Mouse (Mus musculus): Measurements from ENCODE around the gene Midn.
A peak's percentile ranks its signal among the peaks of the same experiment; 100 is the strongest.
"Not testable (repeated sequence)": the region's sequence is repeated elsewhere in the genome, so short reads cannot be mapped to it uniquely, and the experiment has no call there.

Midn gene

DNA sequence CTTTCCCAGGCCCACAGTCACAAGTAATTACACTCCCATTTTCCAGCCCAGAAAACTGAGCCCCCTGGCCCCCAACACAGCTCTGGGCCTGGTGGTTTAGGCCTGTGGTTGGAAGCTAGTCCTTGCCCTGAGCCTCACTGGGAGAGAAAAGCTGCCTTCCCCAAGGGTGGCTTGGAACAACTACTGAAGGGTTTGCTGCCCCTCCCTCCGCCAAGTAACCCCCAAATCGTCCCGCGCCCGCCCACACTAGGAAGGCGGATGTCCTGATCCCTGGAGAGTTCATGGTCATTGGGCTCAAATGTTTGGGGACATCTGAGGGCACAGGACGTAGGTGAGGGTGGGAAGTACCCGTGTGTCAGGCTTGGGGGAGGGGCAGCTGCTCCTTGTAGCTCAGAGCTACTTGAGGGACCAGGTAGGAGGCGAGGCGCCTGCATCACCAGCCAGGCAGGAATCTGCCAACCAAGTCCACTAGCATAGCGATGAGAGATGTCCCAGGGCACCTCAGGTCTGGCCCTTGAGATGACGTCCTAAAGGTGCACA is 11.0 kb downstream of the Midn start:
- no peak for DNase-seq

DNA sequence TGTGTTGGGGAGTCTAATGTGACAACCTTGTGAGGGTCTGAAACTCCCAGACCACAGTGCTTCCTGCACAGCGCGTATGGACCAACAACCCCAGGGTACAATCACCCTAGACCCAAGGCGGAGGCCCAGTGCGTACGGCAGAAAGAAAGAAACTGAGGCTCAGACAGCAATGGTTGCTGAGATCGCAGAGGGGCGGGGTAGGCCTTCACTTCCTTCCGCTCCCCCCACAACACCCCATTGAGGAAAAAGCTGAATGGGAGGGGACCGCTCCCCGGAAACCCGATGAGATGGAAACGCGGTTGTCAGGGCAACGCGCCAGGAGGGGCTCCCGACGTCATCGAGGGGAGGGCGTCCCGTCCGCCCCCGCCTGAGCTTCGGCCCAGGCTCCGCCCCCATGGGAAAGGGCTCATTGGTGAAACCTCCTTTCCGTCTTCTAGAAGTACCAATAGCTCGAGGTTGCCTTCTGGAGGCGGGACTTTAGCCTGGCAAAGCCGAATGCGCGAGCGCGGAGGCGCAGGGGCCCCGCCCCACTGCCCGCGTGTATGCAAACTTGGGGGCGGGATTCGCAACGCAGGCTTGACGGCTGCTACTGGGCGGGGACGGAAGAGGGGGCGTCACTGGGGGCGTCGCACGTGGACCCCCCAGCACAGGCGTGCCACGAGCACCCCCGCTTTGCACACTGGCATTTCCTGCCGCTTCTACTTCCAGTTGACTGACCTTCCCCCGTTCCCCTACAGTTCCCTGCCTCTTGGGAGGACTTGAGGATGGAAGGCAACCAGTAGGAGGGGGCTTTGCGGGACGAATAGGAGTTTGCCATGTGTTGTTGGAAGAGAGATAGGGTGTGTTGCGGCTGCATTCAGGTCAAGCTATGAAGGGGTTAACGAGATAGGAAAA is 11.7 kb downstream of the Midn start:
- peak; percentile 97 for DNase-seq

DNA sequence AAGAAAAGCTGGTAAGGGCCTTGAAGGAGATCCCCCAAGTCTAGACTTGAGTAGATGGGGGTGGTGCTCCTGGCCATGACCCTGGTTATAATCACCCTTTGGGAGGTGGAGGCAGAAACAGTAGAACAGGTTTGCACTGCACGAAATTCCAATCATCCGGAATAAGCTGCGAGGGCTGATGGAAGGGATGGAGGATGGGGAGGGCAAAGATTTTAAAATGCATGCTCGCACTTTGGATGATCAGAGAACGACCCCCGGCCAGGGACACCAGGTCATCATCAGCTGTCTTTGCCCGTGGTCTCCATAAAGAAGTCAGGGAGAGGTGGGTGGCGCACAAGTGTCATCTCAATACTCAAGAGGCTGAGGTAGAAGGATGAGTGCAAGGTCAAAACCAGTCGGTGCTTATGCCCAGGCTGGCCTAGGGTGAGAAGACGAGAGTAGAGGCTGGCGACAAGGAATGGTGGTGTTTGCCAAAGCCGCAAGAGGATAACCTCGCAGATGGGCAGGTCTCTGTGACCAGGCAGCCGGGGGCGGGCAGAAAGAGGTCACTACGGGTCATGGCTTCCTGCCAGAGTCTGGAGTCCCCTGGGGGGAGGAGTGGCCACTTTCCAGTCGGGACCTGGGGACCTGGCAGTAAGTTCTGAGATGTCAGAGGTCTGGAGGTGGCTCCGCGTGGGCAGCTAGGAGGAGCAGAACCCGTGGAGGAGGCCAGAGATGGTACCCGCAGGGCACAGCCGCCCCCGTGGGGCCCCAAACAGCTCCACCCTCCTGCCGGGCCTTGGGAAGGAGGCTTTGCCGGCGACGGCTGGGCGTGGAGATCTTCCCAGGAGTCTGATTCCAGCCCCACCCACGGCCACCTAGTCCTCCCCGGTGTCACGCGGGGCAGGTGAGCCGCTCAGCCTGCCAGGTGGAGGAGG is 12.6 kb downstream of the Midn start:
- peak; percentile 98 for DNase-seq

DNA sequence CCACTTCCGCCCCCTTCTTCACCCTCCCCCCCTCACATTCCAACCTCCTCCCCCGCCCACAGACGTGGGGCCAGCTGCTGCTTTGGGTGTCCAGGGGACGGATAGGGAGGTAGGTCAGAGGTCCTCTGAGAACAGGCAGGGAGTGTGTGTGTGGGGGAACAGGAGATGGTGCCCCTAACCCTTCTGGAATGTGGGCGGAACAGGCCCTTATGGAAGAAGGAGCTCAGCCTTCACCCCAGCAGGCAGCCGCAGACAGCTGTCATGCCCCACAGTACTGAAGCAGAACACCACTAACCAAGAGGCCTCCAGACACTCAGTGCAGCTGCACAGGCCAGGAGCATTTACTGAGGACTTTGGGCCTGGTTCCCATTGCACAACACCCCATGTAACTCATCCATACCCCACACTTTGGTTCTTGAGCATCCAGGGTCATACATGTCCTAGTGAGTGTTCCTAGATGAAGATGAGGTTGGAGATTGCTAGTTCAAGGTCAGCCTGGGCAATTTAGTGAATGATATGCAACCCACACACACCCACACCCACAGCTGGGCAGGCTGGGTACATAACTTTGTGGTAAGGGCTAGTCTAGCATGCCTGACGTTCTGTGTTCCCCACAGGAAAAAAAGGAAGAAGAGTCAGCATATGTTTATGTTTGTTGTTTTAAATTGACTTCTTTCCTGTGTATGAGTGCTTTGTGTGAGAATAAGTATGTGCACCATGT is 13.6 kb downstream of the Midn start:
- peak; percentile 56 for DNase-seq

DNA sequence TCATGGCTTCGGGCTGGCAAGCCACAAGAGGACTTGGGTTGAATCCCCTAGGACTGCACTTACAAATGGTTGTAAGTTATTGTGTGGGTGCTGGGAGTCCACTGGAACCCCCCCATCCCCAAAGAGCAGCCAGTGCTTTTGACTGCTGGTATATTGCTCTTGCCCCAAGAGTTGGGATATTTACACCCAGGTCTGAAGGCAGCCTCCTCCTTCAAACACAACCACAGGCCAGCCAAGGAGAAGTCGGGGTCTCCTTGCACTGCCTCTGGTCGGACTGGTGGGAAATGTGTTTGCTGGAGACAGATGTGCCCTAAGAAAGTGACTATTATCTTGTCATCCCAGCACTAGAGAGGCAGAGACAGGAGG is 14.2 kb downstream of the Midn start:
- no peak for DNase-seq

DNA sequence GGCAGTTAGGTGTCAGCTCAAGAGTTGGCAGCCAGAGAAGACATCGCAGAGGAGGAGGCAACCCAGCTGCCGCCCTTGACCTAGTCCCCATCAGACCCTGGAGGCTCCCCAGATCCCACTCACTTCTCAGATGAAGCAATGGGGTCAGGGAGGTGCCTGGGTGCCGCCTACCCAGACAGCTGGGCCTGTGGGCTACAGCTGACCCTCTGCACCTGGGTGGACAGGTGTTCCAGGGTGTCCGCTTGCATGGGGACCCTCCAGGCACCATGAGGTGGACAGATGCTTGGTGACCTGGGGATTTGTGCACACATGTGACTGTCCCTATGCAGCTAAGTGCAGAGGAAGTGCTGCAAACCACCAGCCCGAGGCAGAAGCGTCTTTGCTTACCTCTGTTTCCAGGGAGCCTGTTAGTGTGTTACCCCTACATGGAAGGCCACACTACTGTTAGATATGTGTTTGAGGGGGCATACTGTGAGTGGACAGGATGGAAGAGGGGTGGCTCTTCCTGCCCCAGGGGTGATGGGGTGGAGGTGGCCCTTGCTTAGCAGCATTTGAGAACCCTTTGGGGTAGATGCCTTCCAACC is 14.7 kb downstream of the Midn start:
- no peak for DNase-seq

DNA sequence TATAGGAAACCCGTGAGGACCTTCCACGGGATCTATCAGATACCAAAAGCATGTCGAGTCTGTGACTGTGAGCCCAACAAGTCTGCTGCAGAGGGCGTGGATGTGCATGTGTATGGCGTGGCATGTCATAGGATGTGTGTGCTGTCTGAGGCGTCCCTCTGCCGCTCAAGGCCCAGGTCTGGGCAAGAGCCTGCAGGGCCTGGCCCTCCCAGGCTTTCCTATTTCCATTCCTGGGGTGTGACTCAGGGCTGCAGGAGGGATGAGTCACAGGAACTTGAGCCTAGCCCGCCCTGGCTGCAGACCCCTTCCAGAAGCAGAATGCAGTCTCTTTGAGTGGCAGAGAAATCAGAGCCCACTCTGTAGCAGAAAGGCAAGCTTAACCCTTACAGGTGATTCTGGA is 15.6 kb downstream of the Midn start:
- DNase-seq = peak; percentile 16

DNA sequence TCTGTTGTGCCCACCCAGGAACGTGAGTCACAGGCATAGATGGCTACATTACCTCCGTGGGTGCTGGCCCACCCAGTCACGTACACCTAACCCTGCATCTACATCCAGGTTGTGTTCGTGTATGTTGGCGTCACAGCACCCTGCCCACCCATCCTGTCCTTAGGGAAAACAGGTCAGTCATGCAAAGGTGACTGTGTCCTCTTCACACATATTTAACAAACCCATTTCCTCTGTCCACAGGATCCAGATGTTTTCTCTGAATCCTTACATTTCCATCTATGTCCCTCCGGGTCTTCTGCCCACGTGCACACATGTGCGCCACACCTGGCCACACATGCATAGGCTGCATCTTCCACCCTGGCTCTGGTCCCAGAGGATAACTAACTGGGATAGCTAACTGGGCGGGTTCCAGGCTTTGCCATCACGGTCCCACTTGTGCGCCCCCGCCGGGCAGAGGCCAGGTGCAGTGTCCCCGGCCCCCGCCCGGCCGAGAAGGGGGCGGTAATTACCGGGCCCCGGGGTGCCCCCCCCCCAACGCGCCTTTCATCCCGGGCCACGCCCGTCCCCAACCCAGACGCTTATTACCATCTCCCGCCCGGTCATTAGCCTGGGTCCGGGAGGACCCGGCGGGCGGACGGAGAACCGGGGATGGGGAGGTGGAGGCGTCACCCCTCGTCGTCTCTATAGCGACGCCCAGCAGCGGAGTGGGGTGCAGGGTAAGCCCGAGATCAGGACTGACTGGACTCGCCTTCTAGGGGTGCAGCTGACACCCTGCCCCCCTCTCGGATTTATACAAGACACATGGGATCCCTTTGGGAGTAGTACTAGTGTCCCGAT is 16.3 kb downstream of the Midn start:
- DNase-seq = peak; percentile 34

DNA sequence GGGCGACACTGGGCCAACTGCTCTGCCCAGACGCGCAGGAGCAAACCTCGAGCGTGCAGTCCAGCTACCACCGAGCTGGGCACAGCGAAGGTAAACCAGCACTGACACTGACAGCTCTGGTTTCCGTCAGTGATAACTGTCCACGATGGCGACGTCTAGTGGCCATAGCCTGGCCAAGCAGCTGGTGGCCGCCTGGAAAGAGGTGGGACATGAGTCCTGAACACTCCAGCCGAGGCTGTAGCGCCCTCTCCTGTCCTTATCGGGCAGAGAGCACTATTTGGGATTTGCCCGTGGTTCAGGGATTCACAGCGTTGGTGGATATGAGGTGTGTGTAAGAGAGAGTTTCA is 16.9 kb downstream of the Midn start:
- DNase-seq = peak; percentile 99

DNA sequence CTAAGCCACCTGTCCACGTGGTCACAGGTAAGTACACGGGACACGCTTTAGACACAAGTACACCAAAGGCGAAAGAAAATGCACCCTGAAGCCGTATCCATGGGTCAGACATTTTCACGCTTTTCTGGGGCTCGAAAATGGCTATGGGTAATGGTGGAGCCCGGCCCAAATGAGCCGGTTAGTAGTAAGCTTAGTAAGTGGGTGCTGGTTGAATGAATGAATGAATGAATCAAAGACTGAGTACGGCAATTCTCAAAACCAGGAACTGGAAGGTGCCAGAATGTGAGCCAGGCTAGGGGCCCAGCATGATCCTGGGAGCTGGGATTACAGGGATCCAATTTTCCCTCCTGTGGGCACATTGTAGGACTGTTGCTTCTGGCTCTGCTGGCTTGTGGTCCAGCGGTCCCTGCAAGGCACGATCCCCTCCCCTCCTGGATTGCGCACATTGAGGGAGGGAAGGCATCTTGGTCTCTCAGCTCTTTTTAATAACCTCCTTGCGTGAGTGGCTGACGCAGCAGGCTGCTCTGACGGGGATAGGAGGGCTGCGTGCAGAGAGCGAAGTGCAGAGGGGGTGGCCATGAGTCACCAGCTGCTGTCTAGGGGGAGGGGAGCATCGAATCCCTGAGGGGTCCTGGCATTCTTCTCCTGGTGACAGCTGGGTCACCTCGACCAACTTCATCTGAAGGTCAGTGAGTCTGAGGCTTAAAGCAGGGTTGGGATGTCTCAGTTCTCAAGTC is 17.5 kb downstream of the Midn start, which contains the start of gene Cirbp:
TSS of gene Cirbp (plus strand) at position 594 of the 737 bp plus-strand sequence.
- peak; percentile 50 for DNase-seq

DNA sequence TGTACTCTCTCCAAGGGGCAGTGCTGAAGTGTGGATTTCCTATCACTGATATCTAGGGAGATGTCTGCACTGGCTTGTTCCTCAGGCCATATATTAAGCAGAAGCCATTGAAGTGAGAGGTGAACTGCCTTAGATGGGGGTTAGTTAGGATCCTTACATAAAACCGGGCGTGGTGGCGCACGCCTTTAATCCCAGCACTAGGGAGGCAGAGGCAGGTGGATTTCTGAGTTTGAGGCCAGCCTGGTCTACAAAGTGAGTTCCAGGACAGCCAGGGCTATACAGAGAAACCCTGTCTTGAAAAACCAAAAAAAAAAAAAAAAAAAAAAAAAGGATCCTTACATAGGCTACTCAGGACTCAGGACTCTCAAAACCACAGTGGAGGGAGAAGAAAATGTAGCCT is 18.1 kb downstream of the Midn start:
- not testable (repeated sequence) for DNase-seq

DNA sequence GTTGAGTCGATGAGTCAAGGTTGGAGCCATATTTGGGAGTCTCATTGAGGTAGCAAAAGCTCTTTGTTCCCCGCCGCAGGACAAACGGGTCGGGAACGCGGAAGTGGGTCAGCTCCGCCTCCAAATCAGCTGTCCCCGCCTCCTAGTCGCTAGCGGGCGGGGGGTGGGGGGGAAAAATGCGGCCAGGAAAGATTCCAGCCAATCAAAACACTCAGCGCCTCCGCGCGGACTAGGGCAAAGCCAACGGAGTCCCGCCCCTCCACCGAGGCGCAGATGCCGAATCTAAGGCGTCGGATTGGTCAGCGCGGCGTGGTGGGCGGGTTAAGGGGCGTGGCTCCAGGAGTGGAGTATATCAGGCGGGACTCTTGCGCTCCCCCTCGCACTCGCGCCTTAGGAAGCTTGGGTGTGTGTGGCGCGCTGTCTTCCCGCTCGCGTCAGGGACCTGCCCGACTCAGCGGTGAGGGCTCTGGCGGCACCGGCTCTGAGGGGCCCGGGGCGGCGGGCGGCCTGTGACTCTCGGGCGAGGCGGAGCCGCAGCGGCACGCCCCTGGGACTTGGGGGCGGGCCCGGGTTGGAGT is 19.5 kb downstream of the Midn start:
- DNase-seq = peak; percentile 99

DNA sequence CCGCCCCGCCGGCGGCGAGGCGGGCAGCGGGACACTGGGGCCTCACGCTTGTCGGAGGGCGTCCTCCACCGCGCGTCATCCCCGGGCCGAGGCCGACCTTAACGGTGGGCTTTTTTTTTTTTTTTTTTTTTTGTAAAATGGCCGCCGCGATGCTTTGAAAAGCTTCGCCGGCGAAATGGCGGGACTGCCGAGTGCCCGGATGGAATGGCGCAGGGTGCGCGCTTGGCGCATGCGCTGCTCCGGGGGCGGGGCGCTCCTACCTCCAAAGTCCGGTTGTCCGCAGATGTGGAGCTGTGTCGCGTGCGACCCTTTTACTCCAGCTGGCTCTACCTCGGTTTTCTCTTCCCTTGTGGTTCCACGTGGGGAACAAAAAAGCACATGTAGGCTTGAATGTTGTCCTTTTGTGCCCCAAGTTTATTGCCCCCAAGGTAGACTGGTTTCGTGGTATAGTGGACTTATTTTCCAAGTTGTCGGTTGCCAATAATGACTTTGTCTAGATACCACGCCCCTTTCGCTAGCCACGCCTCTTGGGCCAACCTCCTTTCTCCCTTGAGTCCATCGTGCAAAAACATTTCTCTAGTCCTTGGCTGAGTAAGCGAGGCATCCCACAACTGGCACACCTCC is 20.1 kb downstream of the Midn start:
- peak; percentile 95 for DNase-seq

DNA sequence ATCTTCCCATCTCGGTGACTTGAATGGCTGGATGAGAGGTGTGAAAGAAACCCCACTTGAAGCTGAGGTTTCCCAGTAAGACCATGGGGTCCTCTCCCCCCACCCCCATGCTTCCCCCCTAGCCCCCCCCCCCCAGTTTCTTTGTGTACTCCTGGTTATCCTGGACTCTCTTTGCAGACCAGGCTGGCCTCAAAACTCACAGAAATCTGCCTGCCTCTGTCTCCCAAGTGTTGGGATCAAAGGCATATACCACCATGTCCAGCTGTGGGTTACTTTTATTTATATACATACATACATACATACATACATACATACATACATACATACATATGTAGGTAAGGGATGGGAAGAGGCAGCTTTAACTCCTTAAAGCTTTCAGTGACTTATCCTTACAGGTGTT is 21.0 kb downstream of the Midn start:
- DNase-seq = no peak

DNA sequence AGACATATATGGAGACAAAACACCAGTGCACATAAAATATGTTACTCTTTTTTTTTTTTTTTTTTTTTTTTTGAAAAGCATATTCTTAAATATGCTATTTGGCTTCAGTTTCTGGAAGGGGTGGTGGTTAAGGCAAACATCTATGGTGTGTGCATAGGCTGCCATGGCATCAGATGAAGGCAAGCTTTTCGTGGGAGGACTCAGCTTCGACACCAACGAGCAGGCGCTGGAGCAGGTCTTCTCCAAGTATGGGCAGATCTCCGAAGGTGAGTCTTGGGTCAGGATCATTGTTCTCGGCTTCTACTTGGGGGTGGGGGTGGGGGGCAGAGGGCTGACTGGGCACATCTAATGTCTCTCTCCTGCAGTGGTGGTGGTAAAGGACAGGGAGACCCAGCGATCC is 21.6 kb downstream of the Midn start:
- DNase-seq = no peak

DNA sequence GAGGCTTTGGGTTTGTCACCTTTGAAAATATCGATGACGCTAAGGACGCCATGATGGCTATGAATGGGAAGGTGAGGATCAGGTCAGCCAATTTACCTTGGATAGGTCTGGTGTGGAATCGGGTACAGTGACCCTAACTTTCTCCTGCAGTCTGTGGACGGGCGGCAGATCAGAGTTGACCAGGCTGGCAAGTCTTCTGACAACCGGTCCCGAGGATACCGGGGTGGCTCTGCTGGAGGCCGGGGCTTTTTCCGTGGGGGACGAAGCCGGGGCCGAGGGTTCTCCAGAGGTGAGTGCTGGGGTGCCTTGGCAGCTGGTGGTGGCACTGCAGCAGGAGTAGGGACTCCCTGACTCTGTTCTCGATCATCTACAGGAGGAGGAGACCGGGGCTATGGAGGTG is 22.0 kb downstream of the Midn start:
- no peak for DNase-seq

DNA sequence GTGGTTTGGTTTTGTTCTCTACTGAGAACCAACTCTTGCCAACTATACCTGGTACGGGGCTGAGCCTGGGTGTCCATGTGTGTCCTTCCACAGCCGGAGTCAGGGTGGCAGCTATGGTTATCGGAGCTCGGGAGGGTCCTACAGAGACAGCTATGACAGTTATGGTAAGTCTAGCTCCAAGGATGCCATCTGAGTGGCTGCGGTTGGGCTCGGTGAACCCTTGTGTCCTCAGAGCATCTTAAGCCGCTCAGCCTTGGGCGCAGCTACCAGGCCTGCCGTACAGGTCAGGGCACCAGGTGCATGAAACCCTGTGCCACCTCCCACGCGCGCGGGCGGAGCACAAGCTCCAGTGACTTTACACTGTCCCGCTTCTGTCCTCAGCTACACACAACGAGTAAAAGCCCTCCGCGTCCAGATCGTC is 22.5 kb downstream of the Midn start:
- DNase-seq = no peak

DNA sequence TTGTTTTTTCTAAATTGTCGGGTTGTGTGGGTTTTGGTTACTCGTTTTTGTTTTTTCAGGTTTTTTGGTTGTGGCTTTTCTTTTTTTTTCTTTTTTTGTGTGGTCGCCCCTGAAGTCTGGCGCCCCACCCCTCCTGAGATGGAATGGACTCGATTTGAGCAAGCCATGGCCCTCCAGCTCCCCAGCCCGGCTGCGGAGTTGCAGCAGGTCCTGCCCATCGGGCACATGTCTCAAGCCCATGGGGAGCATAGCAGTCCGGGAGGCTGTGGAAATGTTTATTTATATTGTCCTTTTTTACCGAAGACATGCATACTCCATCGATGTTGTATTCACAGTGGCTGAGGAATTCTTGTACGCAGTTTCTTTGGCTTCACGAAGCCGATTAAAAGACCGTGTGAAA is 23.2 kb downstream of the Midn start:
- DNase-seq = no peak

DNA sequence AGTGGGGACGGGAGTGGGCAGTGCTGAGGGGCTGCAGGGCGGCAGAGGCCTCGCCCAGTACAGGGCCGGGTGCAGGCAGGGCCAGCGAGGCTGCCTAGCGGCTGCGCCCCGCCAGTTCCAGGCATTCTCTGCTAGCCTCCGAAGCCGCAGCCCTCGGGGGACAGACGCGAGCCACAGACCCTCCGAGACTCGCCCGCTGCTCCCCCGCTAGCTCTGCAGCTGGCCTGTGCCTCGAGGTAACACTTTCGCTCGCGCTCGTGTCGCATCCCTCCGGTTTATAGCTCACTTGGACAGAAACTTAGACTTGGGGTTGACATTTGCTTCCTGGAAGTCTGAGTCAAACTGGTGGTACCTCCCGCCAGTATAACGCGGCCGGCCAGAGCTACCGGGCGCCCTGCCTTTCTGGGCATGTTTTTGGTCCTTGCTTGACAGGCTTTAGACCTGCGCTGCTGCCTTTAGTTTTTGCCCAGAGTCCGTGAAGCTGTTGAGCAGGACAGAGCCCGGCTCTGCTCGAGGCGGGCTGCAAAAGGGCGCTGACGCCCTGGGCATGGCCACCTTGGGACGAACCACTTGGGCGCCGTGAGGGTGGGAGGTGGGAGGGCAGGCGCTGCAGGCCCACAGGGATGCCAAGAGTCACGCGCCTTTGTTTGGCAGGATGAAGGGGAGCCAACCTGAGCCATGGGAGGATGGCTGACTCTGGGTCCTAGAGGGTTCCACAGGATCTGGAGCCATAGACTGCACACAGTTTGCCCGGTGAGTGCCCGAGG is 23.9 kb downstream of the Midn start:
- DNase-seq = no peak

All from kidney, adult 18-20 months (tissue).